8 mouse cellular contexts compared by ENCODE assay signal in genomic region chr17:22081031-22081631, GRCm38 (mm10).
DNase-seq lines count a peak whose midpoint lies in the region; ATAC-seq and TF ChIP-seq lines count a peak whose summit lies in the region.

No protein-coding gene starts in this region.

- peak; percentile 89 for ATAC-seq in embryonic facial prominence, embryonic 11.5 days (replicated peaks; ENCODE audit: insufficient number of reproducible peaks, low FRiP score, low TSS enrichment, low read depth)
- peak; percentile 77 for ATAC-seq in megakaryocyte-erythroid progenitor cell, adult 5-6 weeks (replicated peaks; ENCODE audit: low FRiP score, low TSS enrichment, poor library complexity, severe bottlenecking)

- H3K4me2 ChIP-seq in embryonic facial prominence, embryonic 11.5 days (ENCODE audit: low read depth, low read length), result peak overlapping the region; percentile 90

- 4% methylated on average over 57 of the region's 57 CpGs for WGBS in embryonic facial prominence, embryonic 11.5 days
- WGBS in heart, adult 2 months, result 5% methylated on average over 57 of the region's 57 CpGs

- no peaks in the 10 kb centered on the region for H3K9me3 ChIP-seq in embryonic facial prominence, embryonic 11.5 days (replicated peaks; ENCODE audit: control insufficient read depth, low read length)

- no peak for TF ChIP-seq EP300 in heart, adult 2 months (IDR thresholded peaks at IDR 0.05; ENCODE audit: insufficient read depth, low read depth, low read length)

- no peak for TF ChIP-seq POLR2A in heart, adult 2 months (IDR thresholded peaks at IDR 0.05; ENCODE audit: insufficient read depth, low read depth, low read length)

- 0 out of 2 replicates have a peak, but pooled peaks cover 2% of the 10 kb centered on the region for H3K27me3 ChIP-seq in embryonic facial prominence, embryonic 11.5 days (ENCODE audit: control insufficient read depth, insufficient read depth, low read length)
- 0 out of 2 replicates have a peak, but pooled peaks cover 3% of the 10 kb centered on the region for H3K27me3 ChIP-seq in heart, adult 2 months (ENCODE audit: control insufficient read depth, insufficient read depth, low read length)

- H3K4me3 ChIP-seq in embryonic facial prominence, embryonic 11.5 days (ENCODE audit: low read depth, low read length), result peak overlapping the region; percentile 50
- peak overlapping the region; percentile 33 for H3K4me3 ChIP-seq in heart, adult 2 months

- no peak for TF ChIP-seq CTCF in heart, adult 2 months (IDR thresholded peaks at IDR 0.05)

- DNase-seq in adrenal gland, postnatal 4 days (ENCODE audit: low spot score in 2 of 2), result peak; percentile 12 to 22
- DNase-seq in embryonic facial prominence, embryonic 11.5 days (ENCODE audit: low spot score), result peak; percentile 40
- DNase-seq in heart, adult 2 months, result peak; percentile 50 to 64
- peak; percentile 52 for DNase-seq in kidney, adult 18-20 months
- peak; percentile 70 to 81 for DNase-seq in left cerebral cortex, postnatal 36 days (ENCODE audit: low spot score in 2 of 2)
- DNase-seq in right cerebral cortex, postnatal 25 days, result peak; percentile 81
- DNase-seq in urinary bladder, postnatal 4 days (ENCODE audit: low spot score in 2 of 2), result peak; percentile 40 to 59

- H3K79me2 ChIP-seq in heart, adult 2 months (replicated peaks; ENCODE audit: control insufficient read depth, insufficient read depth, low read length), result no peaks in the 10 kb centered on the region

- intact Hi-C loops in heart, adult 2 months (cut with DNase I), result no loop called here
- intact Hi-C loops in left cerebral cortex, postnatal 36 days (cut with DNase I), result loop anchor here (10.0 kb wide), 1 partner anchor 334 kb away; no protein-coding TSS in a partner anchor

- no peaks in the 10 kb centered on the region for H3K4me1 ChIP-seq in embryonic facial prominence, embryonic 11.5 days (ENCODE audit: control insufficient read depth, insufficient read depth, low read length)
- H3K4me1 ChIP-seq in heart, adult 2 months (ENCODE audit: control insufficient read depth, insufficient read depth, low read length), result no peaks in the 10 kb centered on the region

- H3K27ac ChIP-seq in embryonic facial prominence, embryonic 11.5 days (replicated peaks; ENCODE audit: low read depth, low read length), result no peak overlapping the region
- H3K27ac ChIP-seq in heart, adult 2 months, result peak overlapping the region; percentile 31; the same call in 1 of the 2 replicates

- H3K36me3 ChIP-seq in embryonic facial prominence, embryonic 11.5 days (replicated peaks; ENCODE audit: control insufficient read depth, insufficient read depth, low read depth, low read length), result no peaks in the 10 kb centered on the region
- no peaks in the 10 kb centered on the region for H3K36me3 ChIP-seq in heart, adult 2 months (ENCODE audit: control insufficient read depth, insufficient read depth, low read length)

- peak overlapping the region; percentile 74 for H3K9ac ChIP-seq in embryonic facial prominence, embryonic 11.5 days (replicated peaks; ENCODE audit: low read length)
- H3K9ac ChIP-seq in heart, adult 2 months (ENCODE audit: low read depth, low read length), result peak overlapping the region; percentile 66

Comparison
In these comparisons a context has a peak if more than half of its experiments do, and no peak if none do; other contexts are left out.
1. DNase-seq: peak in every context shown above with its lines; median percentile 81 in right cerebral cortex, postnatal 25 days; 76 in left cerebral cortex, postnatal 36 days; 57 in heart, adult 2 months; 52 in kidney, adult 18-20 months; 50 in urinary bladder, postnatal 4 days; 40 in embryonic facial prominence, embryonic 11.5 days; 17 in adrenal gland, postnatal 4 days.